Mouse (Mus musculus): Measurements from ENCODE around the gene Rbm45. TPM values are rescaled to one million over a fixed set of nuclear protein-coding genes. Genes with fewer than 3 reads are reported as not detected.

Gene Rbm45
- total and polyA plus RNA-seq, 3 experiments: 53.3 to 61.4 (median 53.7) TPM

- in situ Hi-C loops (cut with MboI; ENCODE audit: low pct_ligation_motif_present, low pct_unique_long_range_greater_than_20kb, low sequenced_read_pairs): no loop called here
- no peaks in the 10 kb centered on the region for H3K79me2 ChIP-seq (replicated peaks; ENCODE audit: control insufficient read depth, extremely low read depth, insufficient read depth, poor library complexity, severe bottlenecking)
- H3K9ac ChIP-seq (ENCODE audit: insufficient read depth, low read depth): no peak overlapping the region
- no peak for DNase-seq (ENCODE audit: extremely low read depth)
- H3K4me2 ChIP-seq (ENCODE audit: insufficient read depth, low read depth, poor library complexity, severe bottlenecking): no peak overlapping the region
- dilution Hi-C loops (cut with MboI; ENCODE audit: extremely low pct_ligation_motif_present, extremely low pct_unique_long_range_greater_than_20kb, low sequenced_read_pairs): no loop called here
- no peaks in the 10 kb centered on the region for H3K9me3 ChIP-seq (replicated peaks; ENCODE audit: low read length)
- H3K27ac ChIP-seq (ENCODE audit: insufficient read depth, low read depth): no peak overlapping the region
- no peaks in the 10 kb centered on the region for H3K36me3 ChIP-seq (replicated peaks in 1 of 2; ENCODE audit: control insufficient read depth in 1 of 2, insufficient read depth in 1 of 2, low read length in 1 of 2)
- H3K4me1 ChIP-seq (ENCODE audit: control insufficient read depth in 1 of 2, insufficient read depth in 2 of 2): no peaks in the 10 kb centered on the region
- H3K4me3 ChIP-seq (replicated peaks in 1 of 3; ENCODE audit: low read depth in 2 of 3, low read length in 2 of 3, poor library complexity in 1 of 3): no peak overlapping the region
- TF ChIP-seq CTCF (conservative IDR thresholded peaks at IDR 0.05 in 1 of 2, IDR thresholded peaks at IDR 0.05 in 1 of 2; ENCODE audit: low read depth in 2 of 2, low read length in 2 of 2) (no peak), RCOR1 (conservative IDR thresholded peaks at IDR 0.05; ENCODE audit: low read depth, low read length) (no peak), BHLHE40 (IDR thresholded peaks at IDR 0.05; ENCODE audit: low read depth, low read length) (no peak), IRF4 (IDR thresholded peaks at IDR 0.05; ENCODE audit: low read depth, low read length) (no peak), EP300 (IDR thresholded peaks at IDR 0.05; ENCODE audit: low read length) (no peak), NELFE (IDR thresholded peaks at IDR 0.05; ENCODE audit: low read depth, low read length) (no peak), HCFC1 (IDR thresholded peaks at IDR 0.05; ENCODE audit: low read depth, low read length) (no peak), POLR2AphosphoS2 (IDR thresholded peaks at IDR 0.05; ENCODE audit: low read depth, low read length) (no peak), NRF1 (IDR thresholded peaks at IDR 0.05; ENCODE audit: low read depth, low read length) (no peak), E2F4 (IDR thresholded peaks at IDR 0.05; ENCODE audit: insufficient replicate concordance, low read depth, low read length) (no peak), USF1 (IDR thresholded peaks at IDR 0.05; ENCODE audit: low read depth, low read length) (no peak), MYC (IDR thresholded peaks at IDR 0.05; ENCODE audit: low read depth, low read length) (no peak)
- no peaks in the 10 kb centered on the region for H3K27me3 ChIP-seq (replicated peaks)
Observed at GRCm38 (mm10) chr2:76324463-76324862, 45.3 kb upstream of the Rbm45 start.

- H3K4me1 ChIP-seq (ENCODE audit: control insufficient read depth in 1 of 2, insufficient read depth in 2 of 2): no peaks in the 10 kb centered on the region
Observed at GRCm38 (mm10) chr2:76326161-76326560, 43.6 kb upstream of the Rbm45 start.

GRCm38 (mm10) chr2:76330081-76330480 lies 39.7 kb upstream of the Rbm45 start:
- Histone ChIP-seq H3K79me2 (replicated peaks; ENCODE audit: control insufficient read depth, extremely low read depth, insufficient read depth, poor library complexity, severe bottlenecking) (no peaks in the 10 kb centered on the region), H3K4me3 (replicated peaks in 1 of 3; ENCODE audit: low read depth in 2 of 3, low read length in 2 of 3, poor library complexity in 1 of 3) (no peak overlapping the region), H3K9me3 (replicated peaks; ENCODE audit: low read length) (no peaks in the 10 kb centered on the region), H3K4me2 (ENCODE audit: insufficient read depth, low read depth, poor library complexity, severe bottlenecking) (no peak overlapping the region), H3K27ac (ENCODE audit: insufficient read depth, low read depth) (no peak overlapping the region), H3K36me3 (replicated peaks in 1 of 2; ENCODE audit: control insufficient read depth in 1 of 2, insufficient read depth in 1 of 2, low read length in 1 of 2) (no peaks in the 10 kb centered on the region), H3K9ac (ENCODE audit: insufficient read depth, low read depth) (no peak overlapping the region), H3K27me3 (replicated peaks) (no peaks in the 10 kb centered on the region), H3K4me1 (ENCODE audit: control insufficient read depth in 1 of 2, insufficient read depth in 2 of 2) (no peaks in the 10 kb centered on the region)
- dilution Hi-C loops (cut with MboI; ENCODE audit: extremely low pct_ligation_motif_present, extremely low pct_unique_long_range_greater_than_20kb, low sequenced_read_pairs) (no loop called here), in situ Hi-C loops (cut with MboI; ENCODE audit: low pct_ligation_motif_present, low pct_unique_long_range_greater_than_20kb, low sequenced_read_pairs) (no loop called here)
- no peak for TF ChIP-seq HCFC1 (IDR thresholded peaks at IDR 0.05; ENCODE audit: low read depth, low read length)
- no peak for TF ChIP-seq E2F4 (IDR thresholded peaks at IDR 0.05; ENCODE audit: insufficient replicate concordance, low read depth, low read length)
- TF ChIP-seq ETS1 (conservative IDR thresholded peaks at IDR 0.05; ENCODE audit: low read depth, low read length): no peak
- no peak for TF ChIP-seq JUN (IDR thresholded peaks at IDR 0.05; ENCODE audit: insufficient read depth, low read depth, low read length)
- no peak for TF ChIP-seq MXI1 (IDR thresholded peaks at IDR 0.05; ENCODE audit: low read depth, low read length)
- TF ChIP-seq CHD2 (IDR thresholded peaks at IDR 0.05; ENCODE audit: low read length): no peak
- TF ChIP-seq MAFK (IDR thresholded peaks at IDR 0.05; ENCODE audit: insufficient replicate concordance, low read length): no peak
- no peak for TF ChIP-seq ZMIZ1 (IDR thresholded peaks at IDR 0.05; ENCODE audit: low read depth, low read length)
- TF ChIP-seq IRF4 (IDR thresholded peaks at IDR 0.05; ENCODE audit: low read depth, low read length): no peak
- no peak for TF ChIP-seq BHLHE40 (IDR thresholded peaks at IDR 0.05; ENCODE audit: low read depth, low read length)
- TF ChIP-seq TBP (conservative IDR thresholded peaks at IDR 0.05; ENCODE audit: low read depth, low read length): no peak
- no peak for TF ChIP-seq MAZ (IDR thresholded peaks at IDR 0.05; ENCODE audit: low read depth, low read length)
- TF ChIP-seq MEF2A (IDR thresholded peaks at IDR 0.05; ENCODE audit: borderline replicate concordance, low read depth, low read length): no peak
- no peak for DNase-seq (ENCODE audit: extremely low read depth)

More at GRCm38 (mm10) chr2:76326161-76326560, 43.6 kb upstream of the Rbm45 start:
- H3K9me3 ChIP-seq (replicated peaks; ENCODE audit: low read length): no peaks in the 10 kb centered on the region
- dilution Hi-C loops (cut with MboI; ENCODE audit: extremely low pct_ligation_motif_present, extremely low pct_unique_long_range_greater_than_20kb, low sequenced_read_pairs) (no loop called here), in situ Hi-C loops (cut with MboI; ENCODE audit: low pct_ligation_motif_present, low pct_unique_long_range_greater_than_20kb, low sequenced_read_pairs) (no loop called here)
- no peaks in the 10 kb centered on the region for H3K79me2 ChIP-seq (replicated peaks; ENCODE audit: control insufficient read depth, extremely low read depth, insufficient read depth, poor library complexity, severe bottlenecking)
- no peak overlapping the region for H3K4me3 ChIP-seq (replicated peaks in 1 of 3; ENCODE audit: low read depth in 2 of 3, low read length in 2 of 3, poor library complexity in 1 of 3)
- no peak overlapping the region for H3K9ac ChIP-seq (ENCODE audit: insufficient read depth, low read depth)
- H3K27ac ChIP-seq (ENCODE audit: insufficient read depth, low read depth): no peak overlapping the region
- no peak for DNase-seq (ENCODE audit: extremely low read depth)
- H3K36me3 ChIP-seq (replicated peaks in 1 of 2; ENCODE audit: control insufficient read depth in 1 of 2, insufficient read depth in 1 of 2, low read length in 1 of 2): no peaks in the 10 kb centered on the region
- H3K27me3 ChIP-seq (replicated peaks): no peaks in the 10 kb centered on the region
- H3K4me2 ChIP-seq (ENCODE audit: insufficient read depth, low read depth, poor library complexity, severe bottlenecking): no peak overlapping the region
- TF ChIP-seq EP300 (IDR thresholded peaks at IDR 0.05; ENCODE audit: low read length) (no peak), IRF4 (IDR thresholded peaks at IDR 0.05; ENCODE audit: low read depth, low read length) (no peak)

All from CH12.LX (cell line).